Mouse (Mus musculus): ENCODE results near the gene Cabp5. TPM values are rescaled to one million over a fixed set of nuclear protein-coding genes. Genes with fewer than 3 reads are reported as not detected.

Gene Cabp5
- polyA plus RNA-seq (2015; fragmentation: Nextera tagmentation; extraction: Ambion mirVana), result not detected in 2 replicates

DNA sequence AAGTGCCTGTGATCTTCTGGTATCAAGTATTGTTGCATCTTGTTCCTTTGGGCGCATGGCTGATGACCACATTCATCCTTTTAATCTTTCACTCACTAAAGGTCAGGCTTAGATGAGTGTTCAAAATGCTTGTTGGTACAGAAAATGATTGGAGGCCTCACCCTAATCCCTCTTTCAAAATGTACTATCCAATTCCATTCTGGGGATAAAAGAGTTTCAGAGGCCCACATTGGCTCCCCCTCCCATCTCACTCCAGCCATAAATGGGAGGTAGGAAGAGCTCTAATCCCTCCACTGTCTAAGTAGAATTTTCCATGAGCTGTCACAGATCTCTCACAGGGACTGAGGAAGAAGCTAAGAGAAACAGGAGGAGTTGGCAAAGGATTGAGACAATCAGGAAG is at the start of gene Cabp5:
TSS of gene Cabp5 (plus strand) at position 301 of the 400 bp plus-strand sequence.

DNA sequence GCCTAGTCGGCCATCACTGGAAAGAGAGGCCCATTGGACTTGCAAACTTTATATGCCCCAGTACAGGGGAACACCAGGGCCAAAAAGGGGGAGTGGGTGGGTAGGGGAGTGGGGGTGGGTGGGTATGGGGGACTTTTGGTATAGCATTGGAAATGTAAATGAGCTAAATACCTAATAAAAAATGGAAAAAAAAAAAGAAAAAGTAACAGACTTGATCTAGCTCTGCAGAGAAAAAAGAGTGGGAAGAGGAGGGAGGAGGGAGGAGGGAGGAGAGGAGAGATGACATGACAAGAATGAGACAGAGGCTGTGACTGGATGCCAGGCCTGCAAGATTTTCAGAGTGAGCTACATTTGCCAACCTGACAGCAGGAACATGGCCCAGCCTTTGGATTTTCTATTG is 52.6 kb downstream of the Cabp5 start, which contains the start of gene Bsph1:
TSS of gene Bsph1 (plus strand) at position 301 of the 400 bp plus-strand sequence.

Other genes with a start within 250 kb of the Cabp5 start
- gene Vmn1r88, start 238.6 kb upstream of the Cabp5 start, polyA plus RNA-seq (2015; fragmentation: Nextera tagmentation; extraction: Ambion mirVana), result not detected in 2 replicates
- not detected in 2 replicates for gene Vmn1r89, start 185.1 kb upstream of the Cabp5 start, polyA plus RNA-seq (2015; fragmentation: Nextera tagmentation; extraction: Ambion mirVana)
- 30.4 and 36.7 TPM in 2 replicates for gene Lig1, start 120.8 kb upstream of the Cabp5 start, polyA plus RNA-seq (2015; fragmentation: Nextera tagmentation; extraction: Ambion mirVana)
- 3.6 and 4.8 TPM in 2 replicates for gene Zswim9, start 119.4 kb upstream of the Cabp5 start, polyA plus RNA-seq (2015; fragmentation: Nextera tagmentation; extraction: Ambion mirVana)
- 0.11 and 0.52 TPM in 2 replicates for gene Pla2g4c, start 73.5 kb upstream of the Cabp5 start, polyA plus RNA-seq (2015; fragmentation: Nextera tagmentation; extraction: Ambion mirVana)
- gene Bsph1, start 52.7 kb downstream of the Cabp5 start, polyA plus RNA-seq (2015; fragmentation: Nextera tagmentation; extraction: Ambion mirVana), result not detected in 2 replicates
- gene Bsph2, start 172.9 kb downstream of the Cabp5 start, polyA plus RNA-seq (2015; fragmentation: Nextera tagmentation; extraction: Ambion mirVana), result not detected in 2 replicates
- gene Sult2a5, start 225.8 kb downstream of the Cabp5 start, polyA plus RNA-seq (2015; fragmentation: Nextera tagmentation; extraction: Ambion mirVana), result 0.28 TPM in 1 of 2 replicates, not detected in the other